Mouse (Mus musculus): ENCODE data around the gene Nostrin. TPM values are rescaled to one million over a fixed set of nuclear protein-coding genes. Genes with fewer than 3 reads are reported as not detected.

Nostrin gene
- polyA plus RNA-seq, 1 experiment from 2014 or later, result 31.7 TPM

GRCm38 (mm10) chr2:69205791-69206351 is 70.3 kb downstream of the Nostrin start, which contains the start of gene Spc25:
Gene Spc25 (minus strand): TSS chr2:69206194.
- peak within 1 kb of the TSS; percentile 66 for H3K4me2 ChIP-seq (ENCODE audit: low read depth, low read length)
- ATAC-seq, result peak; percentile 99
- H3K27ac ChIP-seq (ENCODE audit: low read length), result peak within 1 kb of the TSS; percentile 84
- H3K9me3 ChIP-seq (ENCODE audit: control insufficient read depth, low read length), result no peaks in the 10 kb centered on the region
- H3K27me3 ChIP-seq (replicated peaks; ENCODE audit: control insufficient read depth, insufficient read depth, low read length), result no peaks in the 10 kb centered on the region
- peak within 1 kb of the TSS; percentile 88 for H3K9ac ChIP-seq (ENCODE audit: low read depth, low read length)
- peak within 1 kb of the TSS; percentile 98 for H3K4me3 ChIP-seq (ENCODE audit: low read length)
- under 1% methylated on average over 44 of the region's 46 CpGs for WGBS
- H3K4me1 ChIP-seq (ENCODE audit: control insufficient read depth, insufficient read depth, low read length), result peaks cover 10% of the 10 kb centered on the region
- H3K36me3 ChIP-seq (ENCODE audit: control insufficient read depth, insufficient read depth, low read length), result 0 out of 2 replicates have a peak, but pooled peaks cover 8% of the 10 kb centered on the region

GRCm38 (mm10) chr2:69206523-69206922 is 70.9 kb downstream of the Nostrin start:
- Histone ChIP-seq H3K4me2 (ENCODE audit: low read depth, low read length) (peak overlapping the region; percentile 11; the same call in 1 of the 2 replicates), H3K27me3 (replicated peaks; ENCODE audit: control insufficient read depth, insufficient read depth, low read length) (no peaks in the 10 kb centered on the region), H3K9me3 (ENCODE audit: control insufficient read depth, low read length) (no peaks in the 10 kb centered on the region), H3K36me3 (ENCODE audit: control insufficient read depth, insufficient read depth, low read length) (0 out of 2 replicates have a peak, but pooled peaks cover 5% of the 10 kb centered on the region), H3K27ac (ENCODE audit: low read length) (no peak overlapping the region), H3K9ac (ENCODE audit: low read depth, low read length) (no peak overlapping the region), H3K4me3 (ENCODE audit: low read length) (no peak overlapping the region), H3K4me1 (ENCODE audit: control insufficient read depth, insufficient read depth, low read length) (peaks cover 10% of the 10 kb centered on the region)
- WGBS, result 18% methylated on average over 7 of the region's 7 CpGs
- ATAC-seq, result peak; percentile 45

- WGBS, result 89% methylated on average over 3 of the region's 3 CpGs
- H3K27ac ChIP-seq (ENCODE audit: low read length), result no peak overlapping the region
- H3K4me3 ChIP-seq (ENCODE audit: low read length), result no peak overlapping the region
- no peaks in the 10 kb centered on the region for H3K27me3 ChIP-seq (replicated peaks; ENCODE audit: control insufficient read depth, insufficient read depth, low read length)
- H3K9ac ChIP-seq (ENCODE audit: low read depth, low read length), result no peak overlapping the region
- H3K4me1 ChIP-seq (ENCODE audit: control insufficient read depth, insufficient read depth, low read length), result peaks cover 8% of the 10 kb centered on the region; the same call in 1 of the 2 replicates
- no peak for ATAC-seq
- no peak overlapping the region for H3K4me2 ChIP-seq (ENCODE audit: low read depth, low read length)
- H3K9me3 ChIP-seq (ENCODE audit: control insufficient read depth, low read length), result no peaks in the 10 kb centered on the region
- H3K36me3 ChIP-seq (ENCODE audit: control insufficient read depth, insufficient read depth, low read length), result no peaks in the 10 kb centered on the region
Measured at GRCm38 (mm10) chr2:69209684-69210083, 74.1 kb downstream of the Nostrin start.

- Histone ChIP-seq H3K9me3 (ENCODE audit: control insufficient read depth, low read length) (no peaks in the 10 kb centered on the region), H3K4me3 (ENCODE audit: low read length) (no peak within 1 kb of the TSS), H3K4me1 (ENCODE audit: control insufficient read depth, insufficient read depth, low read length) (no peaks in the 10 kb centered on the region), H3K9ac (ENCODE audit: low read depth, low read length) (no peak within 1 kb of the TSS), H3K27ac (ENCODE audit: low read length) (no peak within 1 kb of the TSS), H3K27me3 (replicated peaks; ENCODE audit: control insufficient read depth, insufficient read depth, low read length) (no peaks in the 10 kb centered on the region), H3K4me2 (ENCODE audit: low read depth, low read length) (no peak within 1 kb of the TSS), H3K36me3 (ENCODE audit: control insufficient read depth, insufficient read depth, low read length) (no peaks in the 10 kb centered on the region)
- no peak for ATAC-seq
- WGBS, result 71% methylated on average over 7 of the region's 7 CpGs
Measured at GRCm38 (mm10) chr2:69210773-69211172, 75.2 kb downstream of the Nostrin start, which contains the start of gene G6pc2. Gene G6pc2 (plus strand): TSS chr2:69211073.

- no peak overlapping the region for H3K4me3 ChIP-seq (ENCODE audit: low read length)
- WGBS, result 68% methylated on average over 10 of the region's 10 CpGs
- H3K9me3 ChIP-seq (ENCODE audit: control insufficient read depth, low read length), result no peaks in the 10 kb centered on the region
- no peak for ATAC-seq
- no peak overlapping the region for H3K4me2 ChIP-seq (ENCODE audit: low read depth, low read length)
- H3K36me3 ChIP-seq (ENCODE audit: control insufficient read depth, insufficient read depth, low read length), result no peaks in the 10 kb centered on the region
- no peaks in the 10 kb centered on the region for H3K27me3 ChIP-seq (replicated peaks; ENCODE audit: control insufficient read depth, insufficient read depth, low read length)
- H3K27ac ChIP-seq (ENCODE audit: low read length), result no peak overlapping the region
- no peaks in the 10 kb centered on the region for H3K4me1 ChIP-seq (ENCODE audit: control insufficient read depth, insufficient read depth, low read length)
- H3K9ac ChIP-seq (ENCODE audit: low read depth, low read length), result no peak overlapping the region
Measured at GRCm38 (mm10) chr2:69212652-69213051, 77.1 kb downstream of the Nostrin start.

- no peak for ATAC-seq
- Histone ChIP-seq H3K9me3 (ENCODE audit: control insufficient read depth, low read length) (no peaks in the 10 kb centered on the region), H3K4me1 (ENCODE audit: control insufficient read depth, insufficient read depth, low read length) (no peaks in the 10 kb centered on the region), H3K4me2 (ENCODE audit: low read depth, low read length) (no peak overlapping the region), H3K36me3 (ENCODE audit: control insufficient read depth, insufficient read depth, low read length) (no peaks in the 10 kb centered on the region), H3K27me3 (replicated peaks; ENCODE audit: control insufficient read depth, insufficient read depth, low read length) (no peaks in the 10 kb centered on the region), H3K27ac (ENCODE audit: low read length) (no peak overlapping the region), H3K4me3 (ENCODE audit: low read length) (no peak overlapping the region), H3K9ac (ENCODE audit: low read depth, low read length) (no peak overlapping the region)
- WGBS, result 60% methylated on average over 7 of the region's 7 CpGs
Measured at GRCm38 (mm10) chr2:69215242-69215641, 79.6 kb downstream of the Nostrin start.

- no peak for ATAC-seq
- WGBS, result 61% methylated on average over 5 of the region's 5 CpGs
Measured at GRCm38 (mm10) chr2:69221868-69222416, 86.3 kb downstream of the Nostrin start.

GRCm38 (mm10) chr2:69222815-69223214 is 87.2 kb downstream of the Nostrin start:
- Histone ChIP-seq H3K27ac (ENCODE audit: low read length) (no peak overlapping the region), H3K4me3 (ENCODE audit: low read length) (no peak overlapping the region), H3K4me1 (ENCODE audit: control insufficient read depth, insufficient read depth, low read length) (no peaks in the 10 kb centered on the region), H3K36me3 (ENCODE audit: control insufficient read depth, insufficient read depth, low read length) (no peaks in the 10 kb centered on the region), H3K9me3 (ENCODE audit: control insufficient read depth, low read length) (no peaks in the 10 kb centered on the region), H3K9ac (ENCODE audit: low read depth, low read length) (no peak overlapping the region), H3K27me3 (replicated peaks; ENCODE audit: control insufficient read depth, insufficient read depth, low read length) (no peaks in the 10 kb centered on the region), H3K4me2 (ENCODE audit: low read depth, low read length) (no peak overlapping the region)
- no peak for ATAC-seq
- WGBS, result 76% methylated on average over 10 of the region's 10 CpGs

More at GRCm38 (mm10) chr2:69221868-69222416, 86.3 kb downstream of the Nostrin start:
- Histone ChIP-seq H3K4me1 (ENCODE audit: control insufficient read depth, insufficient read depth, low read length) (no peaks in the 10 kb centered on the region), H3K4me2 (ENCODE audit: low read depth, low read length) (no peak overlapping the region), H3K36me3 (ENCODE audit: control insufficient read depth, insufficient read depth, low read length) (no peaks in the 10 kb centered on the region), H3K9me3 (ENCODE audit: control insufficient read depth, low read length) (no peaks in the 10 kb centered on the region), H3K27ac (ENCODE audit: low read length) (no peak overlapping the region), H3K27me3 (replicated peaks; ENCODE audit: control insufficient read depth, insufficient read depth, low read length) (no peaks in the 10 kb centered on the region), H3K4me3 (ENCODE audit: low read length) (no peak overlapping the region), H3K9ac (ENCODE audit: low read depth, low read length) (no peak overlapping the region)

- Histone ChIP-seq H3K4me3 (ENCODE audit: low read length) (no peak overlapping the region), H3K4me1 (ENCODE audit: control insufficient read depth, insufficient read depth, low read length) (no peaks in the 10 kb centered on the region), H3K9me3 (ENCODE audit: control insufficient read depth, low read length) (no peaks in the 10 kb centered on the region), H3K27me3 (replicated peaks; ENCODE audit: control insufficient read depth, insufficient read depth, low read length) (no peaks in the 10 kb centered on the region), H3K27ac (ENCODE audit: low read length) (no peak overlapping the region), H3K36me3 (ENCODE audit: control insufficient read depth, insufficient read depth, low read length) (no peaks in the 10 kb centered on the region), H3K4me2 (ENCODE audit: low read depth, low read length) (no peak overlapping the region), H3K9ac (ENCODE audit: low read depth, low read length) (no peak overlapping the region)
- ATAC-seq, result no peak
- 38% methylated on average over 2 of the region's 2 CpGs for WGBS
Measured at GRCm38 (mm10) chr2:69224724-69225123, 89.1 kb downstream of the Nostrin start.
